Mouse (Mus musculus) limb, embryonic 14.5 days (tissue): ENCODE data around the gene Smad3. TPM values are rescaled to one million over a fixed set of nuclear protein-coding genes. Genes with fewer than 3 reads are reported as not detected.

ENCODE experiments used
- ATAC-seq: fragments of 200-750 bp; cut with Nextera tagmentation; 2 replicates; pipeline ENCODE4 v1.8.0; 2017; ENCODE audit warnings: low read depth, moderate number of reproducible peaks, moderate TSS enrichment; ENCODE audit not compliant: low FRiP score
- DNase-seq: peaks from one replicate; pipeline ENCODE4 v3.0.0-alpha.2; 2015; ENCODE audit warnings: low spot score
- H3K27ac ChIP-seq: fragments of 300-500 bp; sonication (generic); replicated peaks from 2 replicates; pipeline ENCODE4 v1.5.1; 2014; ENCODE audit warnings: low read depth, mild to moderate bottlenecking, low read length, moderate library complexity, mixed read lengths
- H3K27me3 ChIP-seq: fragments of 300-500 bp; sonication (generic); 2 replicates; pipeline ENCODE4 v1.6.1; 2014; ENCODE audit warnings: low read length, mixed read lengths; ENCODE audit not compliant: control insufficient read depth, insufficient read depth
- H3K36me3 ChIP-seq: fragments of 300-500 bp; sonication (generic); 2 replicates; pipeline ENCODE4 v1.6.1; 2014; ENCODE audit warnings: mild to moderate bottlenecking, low read length, moderate library complexity, mixed read lengths; ENCODE audit not compliant: control insufficient read depth, insufficient read depth
- H3K4me1 ChIP-seq: fragments of 300-500 bp; sonication (generic); 2 replicates; pipeline ENCODE4 v1.6.1; 2014; ENCODE audit warnings: antibody characterized with exemption, low read length, mixed read lengths; ENCODE audit not compliant: control insufficient read depth, insufficient read depth
- H3K4me2 ChIP-seq: fragments of 300-500 bp; sonication (generic); replicated peaks from 2 replicates; pipeline ENCODE4 v1.6.1; 2014; ENCODE audit warnings: low read depth, mild to moderate bottlenecking, low read length, moderate library complexity; ENCODE audit not compliant: severe bottlenecking
- H3K4me3 ChIP-seq: fragments of 300-500 bp; sonication (generic); replicated peaks from 2 replicates; pipeline ENCODE4 v1.5.1; 2014; ENCODE audit warnings: low read length
- H3K9ac ChIP-seq: fragments of 300-500 bp; sonication (generic); 2 replicates; pipeline ENCODE4 v1.6.1; 2014; ENCODE audit warnings: mild to moderate bottlenecking, low read depth, low read length, moderate library complexity; ENCODE audit not compliant: severe bottlenecking
- H3K9me3 ChIP-seq: fragments of 300-500 bp; sonication (generic); 2 replicates; pipeline ENCODE4 v1.6.1; 2016; ENCODE audit warnings: low read length; ENCODE audit not compliant: control insufficient read depth
- POLR2A ChIP-seq: fragments of 200-500 bp; IDR thresholded peaks from 2 replicates; pipeline ENCODE4 v1.8.0; 2012; ENCODE audit warnings: inconsistent platforms, mild to moderate bottlenecking, moderate library complexity, borderline replicate concordance; ENCODE audit not compliant: insufficient read depth, insufficient read length; ENCODE audit errors: extremely low read depth
- WGBS: fragments of 180-500 bp; shearing (Covaris S2); extraction: QIAGEN DNeasy Blood & Tissue Kit; methylation state at CpG from one replicate; pipeline ENCODE4 v1.1.7; 2014; 5-methylcytosine and 5-hydroxymethylcytosine counted together
- polyA plus RNA-seq, 2 experiments: library from polyadenylated mRNA; depleted of rRNA in 1 of 2; stranded (reverse) in 1 of 2; unstranded in 1 of 2; fragments of >200 nt; fragmentation: Nextera tagmentation in 1 of 2; extraction: Ambion mirVana in 1 of 2; gene quantifications; 2 replicates each; pipeline versions ENCODE4 v1.2.1 to v1.2.3; 2012 to 2014

The Smad3 gene
- polyA plus RNA-seq, 2 experiments, result 25.1 to 50.9 TPM

DNA sequence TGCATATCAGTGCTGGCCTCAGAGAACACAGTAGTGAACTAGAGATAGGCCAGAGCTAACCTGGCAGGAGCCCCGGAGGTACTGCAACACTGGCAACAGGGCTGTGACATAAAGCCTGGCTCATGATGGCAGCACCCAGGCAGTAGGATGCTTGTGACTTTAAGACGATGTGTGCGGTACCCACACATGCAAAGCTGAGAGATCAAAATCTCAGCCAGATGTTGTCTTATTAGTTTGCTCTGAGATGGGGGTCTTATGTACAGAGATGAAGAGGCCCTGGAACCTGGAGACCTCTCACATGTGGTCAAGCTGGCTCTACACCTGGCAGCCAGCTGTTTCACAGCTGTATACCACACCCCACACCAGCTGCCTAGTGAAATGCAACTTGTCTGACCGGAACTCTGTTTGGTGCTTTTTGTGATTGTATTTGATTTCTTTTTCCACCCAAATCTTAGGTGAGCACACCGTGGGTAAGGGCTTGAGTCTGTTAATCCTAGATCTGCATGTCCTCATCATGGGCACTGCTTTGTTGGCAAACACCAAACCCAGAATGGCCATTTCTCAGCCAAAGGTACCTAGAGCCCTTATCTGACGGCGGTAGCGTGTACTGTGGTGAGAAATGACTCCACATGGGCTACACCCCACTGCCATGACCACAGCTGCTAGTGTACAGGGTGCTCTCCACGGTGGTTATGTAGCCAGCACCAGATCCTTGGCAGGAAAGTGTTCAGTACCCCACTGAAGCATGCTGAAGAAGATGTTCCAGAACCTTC is 49.8 kb downstream of the Smad3 start:
- Histone ChIP-seq H3K4me1 (peaks cover 29% of the 10 kb centered on the region), H3K4me2 (no peak overlapping the region), H3K36me3 (peaks cover 11% of the 10 kb centered on the region), H3K9ac (no peak overlapping the region), H3K27ac (no peak overlapping the region), H3K9me3 (no peaks in the 10 kb centered on the region), H3K27me3 (no peaks in the 10 kb centered on the region), H3K4me3 (no peak overlapping the region)
- no peak for TF ChIP-seq POLR2A
- DNase-seq (no peak), ATAC-seq (no peak; the same call in 1 of the 2 replicates)
- 62% methylated on average over 9 of the region's 9 CpGs for WGBS

- peaks cover 42% of the 10 kb centered on the region for H3K4me1 ChIP-seq
Observed at GRCm38 (mm10) chr9:63706152-63706733, 51.6 kb downstream of the Smad3 start.

GRCm38 (mm10) chr9:63704979-63705751 is 52.6 kb downstream of the Smad3 start:
- H3K27ac ChIP-seq, result no peak overlapping the region
- no peaks in the 10 kb centered on the region for H3K27me3 ChIP-seq
- H3K4me1 ChIP-seq, result peaks cover 49% of the 10 kb centered on the region
- 67% methylated on average over 6 of the region's 6 CpGs for WGBS
- no peaks in the 10 kb centered on the region for H3K9me3 ChIP-seq
- TF ChIP-seq POLR2A, result no peak
- ATAC-seq, result no peak
- H3K4me3 ChIP-seq, result no peak overlapping the region
- no peak overlapping the region for H3K9ac ChIP-seq
- H3K36me3 ChIP-seq, result peaks cover 7% of the 10 kb centered on the region; the same call in 1 of the 2 replicates
- H3K4me2 ChIP-seq, result no peak overlapping the region
- DNase-seq, result no peak

More at GRCm38 (mm10) chr9:63706152-63706733, 51.6 kb downstream of the Smad3 start:
- Histone ChIP-seq H3K4me3 (no peak overlapping the region), H3K9ac (peak overlapping the region; percentile 12; the same call in 1 of the 2 replicates), H3K9me3 (no peaks in the 10 kb centered on the region), H3K27me3 (no peaks in the 10 kb centered on the region), H3K4me2 (no peak overlapping the region), H3K27ac (no peak overlapping the region; the same call in 1 of the 2 replicates), H3K36me3 (peaks cover 9% of the 10 kb centered on the region)
- DNase-seq (no peak), ATAC-seq (no peak)
- TF ChIP-seq POLR2A, result no peak
- 28% methylated on average over 9 of the region's 9 CpGs for WGBS

DNA sequence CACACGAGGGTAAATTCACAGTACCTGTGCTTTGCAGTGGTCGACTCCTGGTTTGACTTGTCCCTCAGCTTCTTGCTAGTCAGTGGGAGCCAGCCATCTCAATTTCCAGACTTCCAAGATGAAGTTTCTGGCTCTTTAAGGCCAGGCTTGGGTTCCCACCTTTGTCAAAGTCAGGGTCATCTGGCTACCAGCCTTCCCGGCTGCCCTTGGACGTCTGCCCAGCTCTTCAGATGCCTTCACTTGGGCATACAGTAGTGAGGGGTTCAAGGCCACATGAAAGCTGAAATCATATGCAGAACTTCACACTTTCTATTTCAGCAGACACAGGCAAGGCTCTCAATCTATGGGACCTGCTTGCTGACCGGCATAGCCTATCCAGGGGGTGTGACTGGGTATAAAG is 53.7 kb downstream of the Smad3 start:
- DNase-seq, result no peak
- Histone ChIP-seq H3K4me2 (no peak overlapping the region), H3K9ac (no peak overlapping the region), H3K9me3 (no peaks in the 10 kb centered on the region), H3K27ac (no peak overlapping the region), H3K4me1 (peaks cover 57% of the 10 kb centered on the region), H3K4me3 (no peak overlapping the region), H3K27me3 (no peaks in the 10 kb centered on the region), H3K36me3 (peaks cover 4% of the 10 kb centered on the region; the same call in 1 of the 2 replicates)
- 73% methylated on average over 5 of the region's 5 CpGs for WGBS
- TF ChIP-seq POLR2A, result no peak
- ATAC-seq, result no peak

GRCm38 (mm10) chr9:63703236-63703785 is 54.5 kb downstream of the Smad3 start:
- H3K36me3 ChIP-seq, result peaks cover 4% of the 10 kb centered on the region; the same call in 1 of the 2 replicates
- ATAC-seq, result no peak
- TF ChIP-seq POLR2A, result no peak
- no peak overlapping the region for H3K4me2 ChIP-seq
- H3K4me3 ChIP-seq, result no peak overlapping the region
- DNase-seq, result no peak
- no peak overlapping the region for H3K27ac ChIP-seq
- no peaks in the 10 kb centered on the region for H3K27me3 ChIP-seq
- peaks cover 62% of the 10 kb centered on the region for H3K4me1 ChIP-seq
- no peak overlapping the region for H3K9ac ChIP-seq
- WGBS, result 81% methylated on average over 7 of the region's 7 CpGs
- H3K9me3 ChIP-seq, result no peaks in the 10 kb centered on the region
